Mouse (Mus musculus) neural tube, embryonic 13.5 days (tissue): ENCODE measurements at regions not wholly inside any gene's neighbourhood (a gene's known extent, or its start where the extent isn't known, plus 50 kb on each side); places are given as distances from the start of the nearest gene placed in this dataset.
"Not testable (repeated sequence)": the region's sequence is repeated elsewhere in the genome, so short reads cannot be mapped to it uniquely, and the experiment has no call there.

Experiments used
- ATAC-seq: fragments of 200-750 bp; cut with Nextera tagmentation; 2 replicates; pipeline ENCODE4 v1.8.0; 2017; ENCODE audit warnings: low read depth, mild to moderate bottlenecking, moderate TSS enrichment, moderate library complexity
- H3K27ac ChIP-seq: fragments of 300-500 bp; sonication (generic); replicated peaks from 2 replicates; pipeline ENCODE4 v1.5.1; 2015; ENCODE audit warnings: moderate library complexity, mild to moderate bottlenecking, inconsistent platforms
- H3K27me3 ChIP-seq: fragments of 300-500 bp; sonication (generic); 2 replicates; pipeline ENCODE4 v1.6.1; 2015; ENCODE audit warnings: mild to moderate bottlenecking, inconsistent platforms
- H3K36me3 ChIP-seq: fragments of 300-500 bp; sonication (generic); 2 replicates; pipeline ENCODE4 v1.6.1; 2015; ENCODE audit warnings: mild to moderate bottlenecking, inconsistent platforms
- H3K4me1 ChIP-seq: fragments of 300-500 bp; sonication (generic); replicated peaks from 2 replicates; pipeline ENCODE4 v1.6.1; 2015; ENCODE audit warnings: inconsistent platforms
- H3K4me2 ChIP-seq: fragments of 300-500 bp; sonication (generic); 2 replicates; pipeline ENCODE4 v1.6.1; 2015; ENCODE audit warnings: inconsistent platforms, mild to moderate bottlenecking, moderate library complexity
- H3K4me3 ChIP-seq: fragments of 300-500 bp; sonication (generic); 2 replicates; pipeline ENCODE4 v1.5.1; 2015; ENCODE audit warnings: mild to moderate bottlenecking, inconsistent platforms
- H3K9ac ChIP-seq: fragments of 300-500 bp; sonication (generic); 2 replicates; pipeline ENCODE4 v1.6.1; 2015; ENCODE audit warnings: moderate library complexity, mild to moderate bottlenecking, inconsistent platforms
- H3K9me3 ChIP-seq: fragments of 300-500 bp; sonication (generic); 2 replicates; pipeline ENCODE4 v1.6.1; 2016; ENCODE audit warnings: inconsistent platforms
- WGBS: fragments of 180-500 bp; shearing (Covaris S2); methylation state at CpG from one replicate; pipeline ENCODE4 v1.1.7; 2015; 5-methylcytosine and 5-hydroxymethylcytosine counted together

- not testable (repeated sequence) for H3K4me2 ChIP-seq, H3K27me3 ChIP-seq, H3K27ac ChIP-seq, H3K9me3 ChIP-seq, ATAC-seq, H3K9ac ChIP-seq, H3K36me3 ChIP-seq, H3K4me1 ChIP-seq, H3K4me3 ChIP-seq
- 47% methylated on average over 5 of the region's 5 CpGs for WGBS
These were observed 519.6 kb downstream of the Gm4340 start for GRCm38 (mm10) chr10:104713281-104713915.
